Mouse (Mus musculus) gastrocnemius, postnatal 4 days (tissue): Measurements from ENCODE around the gene Calm2. TPM values are rescaled to one million over a fixed set of nuclear protein-coding genes. Genes with fewer than 3 reads are reported as not detected.

Source experiments
- DNase-seq, 2 experiments: peaks; one replicate each; pipeline ENCODE4 v3.0.0; 2021 to 2022; ENCODE audit warnings: low spot score in 2 of 2, mixed read lengths in 2 of 2
- total RNA-seq, 2 experiments: library from RNA; stranded (reverse); gene quantifications; 2 replicates each; pipeline ENCODE4 v1.2.3; 2021

Gene Calm2
- total RNA-seq, 2 experiments from 2014 or later: 356 to 375 TPM

DNA sequence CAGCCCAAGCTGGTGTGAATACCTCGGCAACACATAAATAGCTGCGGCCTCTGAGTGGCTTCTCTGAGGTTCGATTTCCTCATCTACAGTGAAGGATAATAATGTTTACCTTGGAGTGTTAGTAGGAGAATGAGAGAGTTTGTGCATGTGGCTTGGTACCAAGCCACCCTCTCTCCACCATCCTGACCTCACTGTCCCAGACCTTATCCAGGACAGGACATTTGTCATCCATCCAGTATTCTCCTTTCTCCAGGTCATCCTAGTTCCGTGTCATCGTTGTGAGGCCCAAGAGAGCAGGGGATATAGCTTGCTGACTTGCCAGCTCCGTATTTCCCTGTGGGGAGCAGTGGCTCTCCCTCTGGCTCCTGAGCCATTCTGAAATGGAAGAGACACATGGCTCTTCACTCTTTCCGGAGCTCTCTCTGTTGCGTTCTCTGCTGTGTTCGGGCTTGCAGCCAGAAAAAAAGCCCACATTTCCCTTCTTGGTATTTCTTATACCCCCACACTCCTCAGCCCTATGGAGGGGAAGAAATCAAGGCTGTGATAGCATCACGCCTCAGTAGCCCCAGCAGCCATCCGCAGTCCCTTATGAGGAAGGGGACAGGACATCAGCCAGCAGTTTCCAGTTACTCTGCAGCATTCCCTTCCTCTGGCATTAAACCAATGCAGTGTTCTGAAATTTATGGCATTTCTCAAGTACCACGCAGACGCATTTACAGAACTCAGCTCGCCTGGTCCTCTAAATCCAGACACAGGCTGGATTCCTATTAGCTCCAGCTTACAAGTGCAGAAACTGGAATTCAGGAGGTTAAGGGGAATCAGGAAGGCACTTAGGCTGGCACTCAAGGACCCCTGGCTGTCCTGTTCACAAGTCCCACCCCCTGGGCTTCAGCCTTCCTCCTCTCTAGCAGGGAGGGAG is 13.3 kb upstream of the Calm2 start:
- peak in 1 of 2 experiments; percentile 29 for DNase-seq

- DNase-seq: peak in 1 of 2 experiments; percentile 49
Measured at GRCm38 (mm10) chr17:87458911-87459749, 12.4 kb upstream of the Calm2 start.

DNA sequence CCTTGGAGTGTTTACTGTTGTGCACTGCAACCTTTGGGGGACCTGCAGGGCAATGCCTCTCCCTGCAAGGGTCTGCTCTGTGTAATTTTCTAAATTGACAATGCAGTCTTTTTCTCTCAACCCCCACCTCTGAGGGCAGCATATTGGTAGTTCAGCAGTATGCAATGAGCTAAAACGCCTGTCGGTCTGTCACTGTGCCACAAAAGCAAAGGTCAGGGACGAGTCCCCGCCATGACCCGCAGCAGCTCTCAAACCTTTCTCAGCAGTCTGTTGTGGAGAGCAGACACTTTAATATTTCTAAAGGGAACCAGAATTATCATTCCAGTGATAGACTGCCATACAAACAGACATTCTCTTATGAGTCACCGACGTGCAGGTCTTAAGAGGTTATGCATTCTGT is 11.2 kb upstream of the Calm2 start:
- DNase-seq: no peak

DNA sequence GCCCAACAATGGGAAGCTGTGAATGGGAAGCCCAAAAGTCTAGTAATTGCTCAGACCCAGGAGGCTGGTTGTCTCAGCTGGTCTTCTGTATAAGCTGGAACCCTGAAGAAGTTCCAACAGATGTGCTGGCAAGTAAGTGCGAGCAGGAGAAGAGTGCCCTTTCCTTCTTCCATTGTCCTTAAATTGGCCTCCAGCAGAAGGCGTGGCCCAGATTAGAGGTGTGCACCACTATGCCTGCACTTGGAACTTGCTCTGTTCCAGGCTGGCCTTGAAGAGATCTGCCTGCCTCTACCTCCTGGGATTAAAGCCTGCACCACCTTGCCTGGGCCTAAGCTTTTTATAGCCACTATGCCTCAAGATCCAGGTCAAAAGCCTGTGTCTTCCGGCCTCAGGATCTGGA is 7.4 kb upstream of the Calm2 start:
- DNase-seq: no peak

DNA sequence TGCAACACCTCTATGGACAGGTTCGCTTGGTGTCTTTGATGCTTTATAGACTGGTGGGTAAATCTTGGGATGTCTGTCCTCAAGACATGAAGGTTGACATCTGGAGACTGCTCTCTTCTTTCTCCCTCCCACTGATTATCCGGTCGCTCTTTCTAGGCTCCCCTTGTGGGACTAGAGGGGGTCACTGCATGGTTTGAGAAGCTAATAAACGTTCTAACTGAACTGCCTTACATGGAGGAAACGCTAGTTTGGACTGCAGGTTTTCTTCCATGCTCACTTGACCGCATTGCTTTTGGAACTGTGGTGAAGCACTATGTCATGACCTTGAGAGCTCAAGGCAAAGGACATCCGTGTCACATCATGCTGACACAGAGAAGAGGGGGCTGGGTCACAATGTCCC is 6.6 kb upstream of the Calm2 start:
- DNase-seq: no peak

- DNase-seq: no peak
Measured at GRCm38 (mm10) chr17:87448881-87449280, 2.1 kb upstream of the Calm2 start.

DNA sequence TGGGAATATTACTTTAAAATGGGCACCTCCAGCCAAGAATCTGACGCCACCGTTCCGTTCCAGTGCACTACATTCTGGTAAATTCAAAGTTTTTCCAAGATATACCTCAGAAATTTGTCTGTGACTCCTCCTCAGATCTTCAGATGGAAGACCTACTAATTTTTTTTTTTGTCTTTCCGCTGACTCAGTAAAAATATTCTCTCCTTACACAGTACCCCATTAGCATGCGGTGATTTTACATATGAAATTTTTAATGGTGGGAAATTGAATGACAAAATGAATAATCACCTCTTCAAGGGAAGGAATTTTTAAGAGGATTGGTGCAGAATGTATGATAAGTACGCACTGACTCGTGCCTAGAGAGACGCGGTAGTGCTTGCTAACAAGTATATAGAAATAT is 1.6 kb upstream of the Calm2 start:
- no peak for DNase-seq

- DNase-seq: no peak
Measured at GRCm38 (mm10) chr17:87447612-87448200, 971 bp upstream of the Calm2 start.

- peak; percentile 58 to 73 for DNase-seq
Measured at GRCm38 (mm10) chr17:87445917-87446766, 593 bp downstream of the Calm2 start.

GRCm38 (mm10) chr17:87445337-87445916 is 1.3 kb downstream of the Calm2 start:
- DNase-seq: no peak

DNA sequence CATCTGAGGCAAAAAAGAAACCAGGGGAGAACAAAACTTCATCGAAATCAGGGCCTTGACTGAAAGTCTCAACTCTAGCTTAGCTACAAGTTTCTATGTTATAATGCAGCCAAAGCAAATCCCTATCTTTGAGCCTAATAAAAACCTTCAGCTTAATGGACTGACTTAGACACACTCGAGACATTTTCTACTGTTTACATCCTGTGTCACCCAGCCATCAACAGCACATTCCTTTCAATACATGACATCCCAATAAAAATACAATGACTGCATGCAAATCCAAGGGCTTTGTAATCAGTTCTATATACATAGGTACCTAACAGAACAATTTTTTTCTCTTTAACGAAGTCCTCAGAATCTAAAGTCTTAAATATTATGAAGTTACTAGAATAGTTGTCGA is 2.0 kb downstream of the Calm2 start:
- DNase-seq: no peak

DNA sequence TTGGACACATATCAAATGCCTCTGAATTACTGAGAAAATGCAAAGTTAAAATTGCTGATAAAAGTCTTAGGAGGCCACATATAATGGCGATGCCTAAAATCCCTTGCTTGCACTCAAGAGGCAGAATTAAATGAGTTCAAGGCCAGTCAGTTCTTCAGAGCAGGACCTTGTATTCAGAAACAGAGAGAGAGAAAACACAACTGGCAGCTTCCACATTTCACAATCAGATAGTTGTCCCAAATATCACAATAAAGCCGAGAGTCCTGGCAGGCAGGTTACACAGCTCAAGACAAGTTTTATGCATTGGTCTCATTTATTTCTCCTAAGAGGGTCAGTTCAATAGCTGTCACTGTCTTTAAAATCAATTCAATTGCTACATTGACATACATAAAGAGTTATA is 5.2 kb downstream of the Calm2 start:
- DNase-seq: no peak

GRCm38 (mm10) chr17:87439441-87439840 is 7.3 kb downstream of the Calm2 start:
- no peak for DNase-seq

- no peak for DNase-seq
Measured at GRCm38 (mm10) chr17:87433929-87434328, 12.8 kb downstream of the Calm2 start.

DNA sequence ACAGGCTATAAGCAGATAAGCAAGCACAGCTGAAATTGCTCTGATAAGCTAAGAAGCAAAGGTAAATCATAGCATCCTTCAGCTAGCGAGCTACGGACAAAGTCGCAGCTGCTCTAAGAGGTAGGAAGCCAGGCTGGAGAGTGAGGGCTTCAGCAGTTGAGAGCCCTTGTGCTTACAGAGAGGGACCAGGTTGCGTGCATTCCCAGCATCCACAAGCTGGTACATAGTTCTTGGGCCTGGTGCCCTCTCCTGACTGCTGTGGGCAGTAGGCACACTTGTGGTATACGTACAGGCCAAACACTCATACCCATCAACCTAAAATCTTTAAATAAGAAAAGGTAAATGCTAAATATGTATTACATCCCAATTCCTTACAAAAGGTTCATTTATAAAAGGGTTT is 14.0 kb downstream of the Calm2 start:
- DNase-seq: no peak

DNA sequence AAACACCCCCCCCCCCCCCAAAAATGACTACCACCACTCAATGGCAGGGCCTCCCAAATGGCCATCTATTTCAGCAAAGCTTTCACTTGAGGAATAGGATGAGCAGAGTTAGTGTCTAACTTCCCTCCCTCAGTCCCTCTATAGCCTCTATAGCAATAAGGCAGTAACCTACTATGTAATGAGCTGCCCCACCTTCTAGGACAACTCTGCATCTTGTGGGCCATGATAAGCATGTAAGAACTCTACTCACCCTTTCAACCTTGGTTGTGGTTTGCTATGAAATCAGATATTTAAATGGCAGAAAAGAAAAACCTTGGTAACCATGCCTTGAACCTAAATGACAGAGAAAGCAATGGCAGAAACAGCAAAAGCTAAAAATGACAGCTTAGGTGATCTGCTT is 14.4 kb downstream of the Calm2 start:
- DNase-seq: no peak

DNA sequence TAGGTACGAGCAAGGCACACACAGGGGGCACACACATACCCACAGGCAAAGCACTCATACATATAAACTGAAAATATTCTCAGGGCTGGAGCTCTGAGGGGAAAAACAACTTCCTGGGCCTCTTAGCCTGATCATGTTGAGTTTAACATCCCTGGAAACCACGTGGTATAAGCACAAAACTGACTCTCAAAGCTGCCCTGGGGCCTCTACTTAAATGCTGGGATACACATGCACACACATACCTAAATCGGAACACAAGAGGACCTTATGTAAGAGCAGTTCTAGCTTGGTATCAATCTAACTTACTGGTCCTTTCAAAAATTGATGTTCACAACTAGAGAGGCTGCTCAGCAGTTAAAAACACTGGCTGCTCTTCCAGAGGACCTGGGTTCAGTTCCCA is 17.3 kb downstream of the Calm2 start:
- no peak for DNase-seq

GRCm38 (mm10) chr17:87427511-87427910 is 19.2 kb downstream of the Calm2 start, which contains the start of gene Stpg4:
Stpg4 (minus strand) TSS chr17:87427741.
- DNase-seq: no peak

- DNase-seq: no peak
Measured at GRCm38 (mm10) chr17:87418082-87418481, 28.7 kb downstream of the Calm2 start.

GRCm38 (mm10) chr17:87406646-87407045 is 40.1 kb downstream of the Calm2 start:
- DNase-seq: no peak
